Comparison of ENCODE assay signal across 8 mouse cellular contexts in the genomic region with DNA sequence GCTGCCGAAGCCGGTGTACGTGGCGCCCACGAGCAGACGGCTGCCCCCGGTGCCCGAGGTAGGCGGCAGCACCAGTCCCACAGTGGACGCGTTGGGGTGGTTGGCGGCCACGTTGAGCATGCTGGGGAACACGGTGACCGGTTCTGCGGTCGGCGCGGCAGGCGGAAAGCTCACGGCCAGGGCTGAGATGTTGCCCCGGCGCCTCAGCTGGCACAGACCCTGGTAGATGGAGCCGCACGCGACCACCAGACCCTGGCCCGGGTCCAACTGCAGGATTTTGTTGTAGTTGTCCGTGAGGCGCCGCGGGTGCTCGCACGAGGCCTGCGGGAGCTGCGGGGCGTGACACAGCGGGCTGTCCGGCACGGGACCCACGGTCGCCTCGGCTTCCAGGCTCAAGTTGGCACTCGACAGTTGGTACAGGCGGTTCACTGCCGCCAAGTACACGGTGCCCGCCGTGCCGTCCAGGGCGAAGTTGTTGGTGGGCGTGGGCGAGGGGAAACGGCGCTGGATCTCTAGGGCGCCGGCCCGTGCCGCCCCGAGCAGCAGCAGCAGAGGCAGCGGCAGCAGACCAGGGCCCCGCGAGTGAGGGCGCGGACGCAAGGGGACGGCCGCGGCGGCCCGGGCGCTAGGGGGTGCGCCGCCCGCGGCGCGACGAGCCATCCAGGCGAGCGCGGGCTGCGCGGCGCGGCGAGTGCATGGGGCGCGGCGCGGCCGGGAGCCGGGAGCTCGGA. TPM values are rescaled to one million over a fixed set of nuclear protein-coding genes. Genes with fewer than 3 reads are reported as not detected.
DNase-seq lines count a peak whose midpoint lies in the region; ATAC-seq and TF ChIP-seq lines count a peak whose summit lies in the region.

No protein-coding gene starts in this region.

- no peak for TF ChIP-seq POLR2A in small intestine, adult 2 months (IDR thresholded peaks at IDR 0.05; ENCODE audit: low read depth, low read length)

- peak overlapping the region; percentile 76; the same call in 1 of the 2 replicates for H3K27ac ChIP-seq in kidney, embryonic 14.5 days (ENCODE audit: low read depth, low read length)
- H3K27ac ChIP-seq in liver, embryonic 11.5 days (ENCODE audit: low read depth, low read length), result peak overlapping the region; percentile 15; the same call in 1 of the 2 replicates
- H3K27ac ChIP-seq in small intestine, adult 2 months (ENCODE audit: insufficient read depth, low read depth, low read length), result 0 out of 2 replicates have a peak overlapping the region, but pooled peaks have one; percentile 11

- WGBS in kidney, embryonic 14.5 days, result 1% methylated on average over 67 of the region's 93 CpGs
- 1% methylated on average over 69 of the region's 93 CpGs for WGBS in liver, embryonic 11.5 days
- under 1% methylated on average over 91 of the region's 93 CpGs for WGBS in small intestine, adult 2 months

- H3K27me3 ChIP-seq in kidney, embryonic 14.5 days (ENCODE audit: control insufficient read depth, insufficient read depth, low read length), result peaks cover 7% of the 10 kb centered on the region; the same call in 1 of the 2 replicates
- peaks cover 38% of the 10 kb centered on the region for H3K27me3 ChIP-seq in liver, embryonic 11.5 days (replicated peaks; ENCODE audit: control insufficient read depth, insufficient read depth, low read length)
- peaks cover 19% of the 10 kb centered on the region for H3K27me3 ChIP-seq in small intestine, adult 2 months (ENCODE audit: control insufficient read depth, insufficient read depth, low read length)

- peak overlapping the region; percentile 78 for H3K9ac ChIP-seq in kidney, embryonic 14.5 days (ENCODE audit: low read depth, low read length)
- H3K9ac ChIP-seq in liver, embryonic 11.5 days (ENCODE audit: low read depth, low read length), result peak overlapping the region; percentile 63

- H3K4me3 ChIP-seq in kidney, embryonic 14.5 days (ENCODE audit: low read length), result peak overlapping the region; percentile 71
- peak overlapping the region; percentile 70 for H3K4me3 ChIP-seq in liver, embryonic 11.5 days (ENCODE audit: low read depth, low read length)
- peak overlapping the region; percentile 83 for H3K4me3 ChIP-seq in small intestine, adult 2 months (ENCODE audit: low read depth, low read length)

- H3K4me1 ChIP-seq in kidney, embryonic 14.5 days (ENCODE audit: control insufficient read depth, insufficient read depth, low read length), result peaks cover 65% of the 10 kb centered on the region
- H3K4me1 ChIP-seq in liver, embryonic 11.5 days (replicated peaks; ENCODE audit: control insufficient read depth, insufficient read depth, low read length), result peaks cover 43% of the 10 kb centered on the region
- peaks cover 23% of the 10 kb centered on the region for H3K4me1 ChIP-seq in small intestine, adult 2 months (ENCODE audit: control insufficient read depth, insufficient read depth, insufficient read length, low read length)

- no peaks in the 10 kb centered on the region for H3K9me3 ChIP-seq in kidney, embryonic 14.5 days (ENCODE audit: control insufficient read depth, low read length)
- H3K9me3 ChIP-seq in liver, embryonic 11.5 days (ENCODE audit: control insufficient read depth, low read length), result no peaks in the 10 kb centered on the region

- DNase-seq in kidney, adult 18-20 months, result no peak
- DNase-seq in CD4-positive helper T cell, adult 2 months (ENCODE audit: low read depth, low spot score), result peak; percentile 45
- peak; percentile 68 for DNase-seq in adrenal gland, postnatal 14 days
- peak; percentile 50 for DNase-seq in gastrocnemius, postnatal 25 days
- peak; percentile 66 for DNase-seq in liver, embryonic 11.5 days (ENCODE audit: low spot score)
- no peak for DNase-seq in ovary, postnatal 10 days (ENCODE audit: low spot score)

- H3K4me2 ChIP-seq in kidney, embryonic 14.5 days (replicated peaks; ENCODE audit: low read depth, low read length), result peak overlapping the region; percentile 92
- H3K4me2 ChIP-seq in liver, embryonic 11.5 days, result peak overlapping the region; percentile 98

- TF ChIP-seq CTCF in small intestine, adult 2 months (IDR thresholded peaks at IDR 0.05; ENCODE audit: extremely low read depth, insufficient read length, insufficient replicate concordance, low read depth, low read length), result no peak

- ATAC-seq in kidney, embryonic 14.5 days (ENCODE audit: low FRiP score, low TSS enrichment), result peak; percentile 25; the same call in 1 of the 2 replicates
- peak; percentile 43 for ATAC-seq in liver, embryonic 11.5 days (replicated peaks; ENCODE audit: low FRiP score)

- no peaks in the 10 kb centered on the region; the same call in 1 of the 2 replicates for H3K36me3 ChIP-seq in kidney, embryonic 14.5 days (ENCODE audit: control insufficient read depth, insufficient read depth, low read length)
- 0 out of 2 replicates have a peak, but pooled peaks cover 2% of the 10 kb centered on the region for H3K36me3 ChIP-seq in liver, embryonic 11.5 days (ENCODE audit: control insufficient read depth, insufficient read depth, low read length)
- H3K36me3 ChIP-seq in small intestine, adult 2 months (ENCODE audit: control insufficient read depth, insufficient read depth, low read length), result no peaks in the 10 kb centered on the region

RNA-seq across cellular contexts. Expression of a gene that starts 0.5 kb away (rescaled TPM):
- polyA plus RNA-seq in kidney, embryonic 14.5 days (2014; fragmentation: Nextera tagmentation; extraction: Ambion mirVana), result 58.3 and 62.7 TPM in 2 replicates
- total RNA-seq in adrenal gland, postnatal 14 days (2021), result 154 and 173 TPM in 2 replicates
- total RNA-seq in gastrocnemius, postnatal 25 days (2021), result 10 to 100 TPM; 25.7 TPM
- 25.6 and 27.8 TPM in 2 replicates for polyA plus RNA-seq in liver, embryonic 11.5 days (2014; fragmentation: Nextera tagmentation; extraction: Ambion mirVana)
- polyA plus RNA-seq in small intestine, adult 2 months (2012; rRNA removed), result 26.2 TPM in 2 replicates

RNA-seq across cellular contexts. Expression of a gene that starts 49.6 kb away (rescaled TPM):
- polyA plus RNA-seq in kidney, embryonic 14.5 days (2014; fragmentation: Nextera tagmentation; extraction: Ambion mirVana), result not detected in 2 replicates
- total RNA-seq in adrenal gland, postnatal 14 days (2021), result not detected in 2 replicates
- total RNA-seq in gastrocnemius, postnatal 25 days (2021), result not detected
- polyA plus RNA-seq in liver, embryonic 11.5 days (2014; fragmentation: Nextera tagmentation; extraction: Ambion mirVana), result not detected in 2 replicates
- not detected in 2 replicates for polyA plus RNA-seq in small intestine, adult 2 months (2012; rRNA removed)

Comparison
In these comparisons a context has a peak if more than half of its experiments do, and no peak if none do; other contexts are left out.
1. H3K27ac ChIP-seq: peak in every context shown above with its lines; median percentile 76 in kidney, embryonic 14.5 days; 15 in liver, embryonic 11.5 days; 11 in small intestine, adult 2 months.
2. DNase-seq: peak in CD4-positive helper T cell, adult 2 months (single experiment), adrenal gland, postnatal 14 days (single experiment), gastrocnemius, postnatal 25 days (single experiment) and liver, embryonic 11.5 days (single experiment); none in kidney, adult 18-20 months (single experiment) and ovary, postnatal 10 days (single experiment).
3. Peak in every context shown above with its lines, with median percentiles within 50 percentile points of each other: H3K4me3 ChIP-seq.